Mouse (Mus musculus) midbrain, embryonic 16.5 days (tissue): ENCODE data around the gene Plekhg6. TPM values are rescaled to one million over a fixed set of nuclear protein-coding genes. Genes with fewer than 3 reads are reported as not detected.

Experiments used
- ATAC-seq: fragments of 200-750 bp; cut with Nextera tagmentation; 2 replicates; pipeline ENCODE4 v1.8.0; 2017; ENCODE audit warnings: moderate TSS enrichment
- H3K27ac ChIP-seq: fragments of 300-500 bp; sonication (generic); 2 replicates; pipeline ENCODE4 v1.5.1; 2014; ENCODE audit warnings: mild to moderate bottlenecking, low read length, mixed read lengths
- H3K27me3 ChIP-seq: fragments of 300-500 bp; sonication (generic); 2 replicates; pipeline ENCODE4 v1.6.1; 2014; ENCODE audit warnings: low read depth, low read length, mixed read lengths; ENCODE audit not compliant: control insufficient read depth, insufficient read depth
- H3K36me3 ChIP-seq: fragments of 300-500 bp; sonication (generic); 2 replicates; pipeline ENCODE4 v1.6.1; 2014; ENCODE audit warnings: mild to moderate bottlenecking, low read length, moderate library complexity, mixed read lengths; ENCODE audit not compliant: control insufficient read depth, insufficient read depth
- H3K4me1 ChIP-seq: fragments of 300-500 bp; sonication (generic); 2 replicates; pipeline ENCODE4 v1.6.1; 2014; ENCODE audit warnings: mild to moderate bottlenecking, low read length, mixed read lengths; ENCODE audit not compliant: control insufficient read depth, insufficient read depth
- H3K4me2 ChIP-seq: fragments of 300-500 bp; sonication (generic); 2 replicates; pipeline ENCODE4 v1.6.1; 2014; ENCODE audit warnings: mild to moderate bottlenecking, low read length, mixed read lengths
- H3K4me3 ChIP-seq: fragments of 300-500 bp; sonication (generic); 2 replicates; pipeline ENCODE4 v1.5.1; 2014; ENCODE audit warnings: low read depth, mild to moderate bottlenecking, low read length, moderate library complexity, mixed read lengths
- H3K9ac ChIP-seq: fragments of 300-500 bp; sonication (generic); 2 replicates; pipeline ENCODE4 v1.6.1; 2014; ENCODE audit warnings: low read depth, low read length, mixed read lengths
- H3K9me3 ChIP-seq: fragments of 300-500 bp; sonication (generic); replicated peaks from 2 replicates; pipeline ENCODE4 v1.6.1; 2014; ENCODE audit warnings: mild to moderate bottlenecking, low read length, mixed read lengths; ENCODE audit not compliant: control insufficient read depth, poor library complexity, severe bottlenecking
- WGBS: fragments of 180-500 bp; shearing (Covaris S2); extraction: QIAGEN DNeasy Blood & Tissue Kit; methylation state at CpG from one replicate; pipeline ENCODE4 v1.1.7; 2014; 5-methylcytosine and 5-hydroxymethylcytosine counted together
- polyA plus RNA-seq: library from polyadenylated mRNA; unstranded; fragments of >200 nt; fragmentation: Nextera tagmentation; extraction: Ambion mirVana; gene quantifications from 2 replicates; pipeline ENCODE4 v1.2.1, GENCODE M21; 2015

Plekhg6 gene
- polyA plus RNA-seq, 1 experiment from 2014 or later: 0.44 TPM

GRCm38 (mm10) chr6:125314746-125315145 is 65.8 kb downstream of the Plekhg6 start:
- H3K9me3 ChIP-seq: no peaks in the 10 kb centered on the region
- H3K27me3 ChIP-seq: no peaks in the 10 kb centered on the region
- peaks cover 13% of the 10 kb centered on the region for H3K4me1 ChIP-seq
- no peak overlapping the region for H3K9ac ChIP-seq
- no peak overlapping the region for H3K4me2 ChIP-seq
- H3K4me3 ChIP-seq: no peak overlapping the region
- 81% methylated on average over 6 of the region's 6 CpGs for WGBS
- H3K36me3 ChIP-seq: no peaks in the 10 kb centered on the region
- no peak overlapping the region for H3K27ac ChIP-seq
- ATAC-seq: no peak

- ATAC-seq: peak; percentile 38
Observed at GRCm38 (mm10) chr6:125314231-125314563, 66.4 kb downstream of the Plekhg6 start.

GRCm38 (mm10) chr6:125313546-125314230 is 66.9 kb downstream of the Plekhg6 start, which contains the start of gene Ltbr:
Ltbr (minus strand) TSS chr6:125313885.
- peak; percentile 47 for ATAC-seq
- H3K9me3 ChIP-seq: no peaks in the 10 kb centered on the region
- H3K4me3 ChIP-seq: peak within 1 kb of the TSS; percentile 31
- peak within 1 kb of the TSS; percentile 66 for H3K9ac ChIP-seq
- H3K4me1 ChIP-seq: peaks cover 13% of the 10 kb centered on the region
- no peaks in the 10 kb centered on the region for H3K27me3 ChIP-seq
- no peak within 1 kb of the TSS for H3K27ac ChIP-seq
- 1% methylated on average over 31 of the region's 46 CpGs for WGBS
- peak within 1 kb of the TSS; percentile 55 for H3K4me2 ChIP-seq
- no peaks in the 10 kb centered on the region for H3K36me3 ChIP-seq

More at GRCm38 (mm10) chr6:125314231-125314563, 66.4 kb downstream of the Plekhg6 start:
- 46% methylated on average over 7 of the region's 7 CpGs for WGBS
- Histone ChIP-seq H3K4me3 (peak overlapping the region; percentile 31; the same call in 1 of the 2 replicates), H3K4me2 (peak overlapping the region; percentile 55), H3K27me3 (no peaks in the 10 kb centered on the region), H3K27ac (no peak overlapping the region), H3K9ac (peak overlapping the region; percentile 66), H3K9me3 (no peaks in the 10 kb centered on the region), H3K4me1 (peaks cover 13% of the 10 kb centered on the region), H3K36me3 (no peaks in the 10 kb centered on the region)

Other genes with a start within 250 kb of the Plekhg6 start
- 49.2 and 49.3 TPM in 2 replicates for gene Nop2, start 248.9 kb downstream of the Plekhg6 start, polyA plus RNA-seq
- 21.1 and 21.2 TPM in 2 replicates for gene Iffo1, start 235.6 kb downstream of the Plekhg6 start, polyA plus RNA-seq
- gene Gapdh, start 214.3 kb downstream of the Plekhg6 start, polyA plus RNA-seq: 1,326 and 1,443 TPM in 2 replicates
- gene Ncapd2, start 189.1 kb downstream of the Plekhg6 start, polyA plus RNA-seq: 39.4 and 41.2 TPM in 2 replicates
- gene Mrpl51, start 189.0 kb downstream of the Plekhg6 start, polyA plus RNA-seq: 132 TPM in 2 replicates
- 14.2 and 21.2 TPM in 2 replicates for gene Vamp1, start 165.2 kb downstream of the Plekhg6 start, polyA plus RNA-seq
- 7.4 and 8.3 TPM in 2 replicates for gene Tapbpl, start 148.9 kb downstream of the Plekhg6 start, polyA plus RNA-seq
- gene Cd27, start 143.8 kb downstream of the Plekhg6 start, polyA plus RNA-seq: 1.1 and 2.0 TPM in 2 replicates
- gene Tuba3a, start 94.8 kb downstream of the Plekhg6 start, polyA plus RNA-seq: not detected in 2 replicates
- gene Ltbr, start 66.9 kb downstream of the Plekhg6 start, polyA plus RNA-seq: 12.8 and 16.0 TPM in 2 replicates
- 0.67 and 1.1 TPM in 2 replicates for gene Scnn1a, start 60.1 kb downstream of the Plekhg6 start, polyA plus RNA-seq
- 11.0 and 11.2 TPM in 2 replicates for gene Tnfrsf1a, start 31.4 kb downstream of the Plekhg6 start, polyA plus RNA-seq
- gene Cd9, start 114.0 kb upstream of the Plekhg6 start, polyA plus RNA-seq: 61.7 and 88.0 TPM in 2 replicates
- 8.4 and 9.8 TPM in 2 replicates for gene Vwf, start 166.0 kb upstream of the Plekhg6 start, polyA plus RNA-seq